Mouse (Mus musculus) G1E (cell line): ENCODE results near the gene Serpina3b.

Experiments
- CTCF ChIP-seq: IDR thresholded peaks from 2 replicates; pipeline ENCODE4 v1.5.1; 2012; ENCODE audit warnings: low read depth, low read length, inconsistent platforms, mixed read lengths
- GATA1 ChIP-seq: IDR thresholded peaks from 2 replicates; pipeline ENCODE4 v1.6.1; 2012; ENCODE audit warnings: borderline replicate concordance, low read length, inconsistent platforms, mixed read lengths

DNA sequence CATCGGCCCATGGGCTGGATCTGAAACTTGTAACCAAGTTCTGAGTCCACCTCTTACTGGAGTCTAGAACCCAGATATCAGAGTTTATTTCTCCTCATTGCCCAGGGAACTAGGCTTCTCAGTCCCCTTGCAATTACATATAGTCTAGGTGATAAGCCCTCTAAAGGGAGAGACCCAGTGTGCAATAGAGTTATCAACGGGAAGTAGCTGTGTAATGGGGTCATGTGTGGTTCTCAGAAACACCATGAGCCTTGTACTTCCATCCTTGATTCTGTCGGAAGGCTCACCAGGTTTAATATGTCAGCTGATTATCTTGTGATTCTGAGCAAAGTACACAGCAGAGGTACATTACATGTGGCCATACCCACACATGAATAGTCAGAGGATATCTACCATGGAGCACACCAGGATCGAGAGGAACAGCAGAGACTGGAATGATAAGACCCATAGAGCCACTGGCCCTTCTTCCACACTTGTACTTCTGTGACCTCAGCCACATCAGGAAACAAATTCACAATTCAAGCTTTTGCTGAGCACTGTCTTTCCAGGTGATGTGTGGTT lies 12.8 kb downstream of the Serpina3b start:
- TF ChIP-seq CTCF (no peak), GATA1 (no peak)
